Mouse (Mus musculus) small intestine, adult 2 months (tissue): Measurements from ENCODE around the gene Sgsm2.

ENCODE experiments used
- CTCF ChIP-seq: fragments of 200-500 bp; IDR thresholded peaks from 2 replicates; pipeline ENCODE4 v1.5.1; 2012; ENCODE audit warnings: low read depth, mild to moderate bottlenecking, control low read depth, inconsistent platforms, low read length, moderate library complexity, mixed read lengths; ENCODE audit not compliant: insufficient replicate concordance, insufficient read length; ENCODE audit errors: extremely low read depth
- POLR2A ChIP-seq: fragments of 200-500 bp; IDR thresholded peaks from 2 replicates; pipeline ENCODE4 v1.6.1; 2012; ENCODE audit warnings: low read depth, mild to moderate bottlenecking, control low read depth, inconsistent platforms, low read length, moderate library complexity

- TF ChIP-seq CTCF (no peak), POLR2A (no peak)
Measured at GRCm38 (mm10) chr11:74843435-74843714, 53.5 kb downstream of the Sgsm2 start.
